9 mouse cellular contexts compared by ENCODE assay signal in the genomic region with DNA sequence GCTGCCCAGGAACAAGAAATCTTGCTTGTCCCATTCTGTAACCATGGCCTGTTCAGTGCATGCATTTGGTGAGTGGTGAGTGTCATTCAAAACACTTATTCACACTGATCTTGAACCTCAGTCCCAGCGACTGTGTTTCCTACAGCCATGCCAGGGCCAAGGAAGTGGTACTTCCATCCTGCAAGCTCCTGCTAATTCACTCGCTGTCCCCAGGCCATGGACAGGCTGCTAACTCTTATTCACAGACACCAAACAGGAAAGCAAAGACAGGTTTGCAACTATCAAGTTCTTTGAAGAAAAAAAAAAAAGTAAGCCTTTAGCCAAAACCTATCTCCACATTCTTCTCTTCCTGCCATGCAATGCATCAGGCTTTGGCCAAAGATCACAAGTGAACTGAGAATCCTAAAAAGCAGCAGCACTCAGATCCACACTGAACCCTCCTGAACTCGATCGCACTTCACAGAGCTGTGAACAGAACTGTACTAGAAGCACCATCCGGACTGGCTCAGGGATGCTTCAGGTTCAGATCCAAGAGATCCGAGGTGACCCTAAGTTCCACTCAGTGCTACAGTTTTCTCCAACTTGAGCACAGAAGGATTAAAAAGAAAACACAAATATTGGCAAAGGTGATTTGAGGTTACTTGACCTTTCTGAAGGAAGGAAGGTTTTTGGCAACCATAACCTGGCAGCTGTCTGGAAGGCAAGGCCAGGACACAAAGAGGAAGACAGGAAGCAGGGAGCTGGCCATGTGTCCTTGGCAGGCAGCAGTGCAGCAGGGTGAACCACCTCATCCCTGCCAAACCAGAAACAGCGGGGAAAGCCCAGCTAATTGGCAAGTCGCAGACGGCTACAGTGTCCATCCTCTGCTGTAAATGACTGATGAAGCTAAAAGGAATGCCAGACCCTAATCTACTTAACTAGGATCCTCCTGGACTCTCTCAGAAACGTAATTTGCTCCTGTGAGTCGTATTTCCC.
DNase-seq lines count a peak whose midpoint lies in the region; ATAC-seq lines count a peak whose summit lies in the region.
"Had no signal": no experiment of that assay in that cellular context is flagged by ENCODE, and none has a peak within 500 bp of the region (broad histone marks: within the 10 kb centered on the region; RNA-seq: fewer than 3 reads in every experiment).

No protein-coding gene starts in this region.

- no peak for ATAC-seq in neural tube, embryonic 13.5 days (ENCODE audit: low read depth)
- ATAC-seq in activated CD4-positive, CD25-positive, alpha-beta regulatory T cell, adult 4 months: no peak

- no peak overlapping the region for H3K4me3 ChIP-seq in neural tube, embryonic 13.5 days
- H3K4me3 ChIP-seq: liver, embryonic 15.5 days had no signal

- H3K4me2 ChIP-seq in neural tube, embryonic 13.5 days: 0 out of 2 replicates have a peak overlapping the region, but pooled peaks have one; percentile 11
- H3K4me2 ChIP-seq: liver, embryonic 15.5 days had no signal

- H3K9ac ChIP-seq in neural tube, embryonic 13.5 days: no peak overlapping the region
- H3K9ac ChIP-seq: liver, embryonic 15.5 days had no signal

- peak overlapping the region; percentile 56 for H3K27ac ChIP-seq in neural tube, embryonic 13.5 days (replicated peaks)
- H3K27ac ChIP-seq: liver, embryonic 15.5 days had no signal

- H3K27me3 ChIP-seq in neural tube, embryonic 13.5 days: no peaks in the 10 kb centered on the region
- H3K27me3 ChIP-seq: liver, embryonic 15.5 days had no signal

- no peak for DNase-seq in neural tube, embryonic 10.5 days (ENCODE audit: extremely low spot score, low spot score)
- peak; percentile 88 for DNase-seq in cerebellum, adult 8-10 months
- DNase-seq in gastrocnemius, postnatal 25 days: peak; percentile 88
- peak; percentile 84 for DNase-seq in kidney, adult 11 months
- DNase-seq in lung, postnatal 36 days: peak; percentile 74
- DNase-seq in yolk sac, embryonic 10.5 days (ENCODE audit: low spot score): no peak

- WGBS in neural tube, embryonic 13.5 days: 53% methylated on average over 11 of the region's 11 CpGs

- H3K36me3 ChIP-seq in neural tube, embryonic 13.5 days: no peaks in the 10 kb centered on the region
- H3K36me3 ChIP-seq: liver, embryonic 15.5 days had no signal

- peaks cover 44% of the 10 kb centered on the region for H3K4me1 ChIP-seq in neural tube, embryonic 13.5 days (replicated peaks)

- H3K9me3 ChIP-seq in neural tube, embryonic 13.5 days: no peaks in the 10 kb centered on the region
- H3K9me3 ChIP-seq: liver, embryonic 15.5 days had no signal

Comparison
In these comparisons a context has a peak if more than half of its experiments do, and no peak if none do; other contexts are left out.
1. DNase-seq: peak in cerebellum, adult 8-10 months (single experiment), gastrocnemius, postnatal 25 days (single experiment), kidney, adult 11 months (single experiment) and lung, postnatal 36 days (single experiment); none in neural tube, embryonic 10.5 days (single experiment) and yolk sac, embryonic 10.5 days (single experiment).